Mouse (Mus musculus) heart, adult 11 months (tissue): ENCODE measurements around the gene Prap1.
"Not testable (repeated sequence)": the region's sequence is repeated elsewhere in the genome, so short reads cannot be mapped to it uniquely, and the experiment has no call there.

Source experiments
- DNase-seq: peaks from one replicate; pipeline ENCODE4 v3.0.0; 2022

Prap1 gene

DNA sequence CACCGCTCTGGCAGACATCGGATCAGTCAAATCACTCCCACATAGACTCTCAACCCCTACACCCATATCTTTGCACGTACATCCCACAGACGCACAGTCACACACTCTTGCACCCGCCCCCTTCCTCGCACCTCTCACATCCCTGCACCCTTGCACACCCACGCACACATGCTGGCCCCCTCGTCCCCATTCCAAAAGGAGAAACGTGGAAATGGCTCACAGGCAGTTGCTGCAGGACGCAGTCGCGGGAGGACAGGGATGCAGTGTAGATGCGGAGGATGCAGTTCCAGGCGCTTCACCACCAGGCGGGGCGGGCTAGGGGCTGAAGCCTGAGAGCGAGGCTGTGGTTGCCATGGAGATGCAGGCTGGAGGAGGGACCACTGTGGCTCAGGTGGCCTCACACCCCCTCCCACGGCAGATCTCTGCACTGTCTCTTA, 10.9 kb upstream of the Prap1 start, which contains the start of gene Caly:
Caly (minus strand) TSS at position 307 of the 437 bp plus-strand sequence.
- no peak for DNase-seq

GRCm38 (mm10) chr7:140090601-140091000, 2.6 kb upstream of the Prap1 start:
- no peak for DNase-seq

DNA sequence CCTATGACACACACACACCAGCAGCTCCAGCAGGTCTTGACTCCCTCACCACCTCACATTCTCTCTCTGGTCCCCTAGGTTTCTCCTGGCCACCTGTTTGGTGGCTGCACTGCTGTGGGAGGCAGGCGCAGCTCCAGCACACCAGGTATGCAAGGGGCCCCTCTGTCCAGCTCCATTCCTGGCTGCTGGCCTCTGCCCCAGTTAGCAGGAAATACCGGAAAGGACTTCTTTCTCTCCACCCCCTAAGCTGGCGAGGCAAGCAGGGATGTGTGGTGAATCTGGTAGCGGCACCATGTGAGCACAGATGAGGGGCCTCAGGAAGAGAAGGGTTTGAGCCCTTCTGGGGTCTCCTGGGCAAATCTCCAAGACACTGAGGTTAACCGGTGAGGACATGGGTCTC, 1.8 kb downstream of the Prap1 start:
- no peak for DNase-seq

DNA sequence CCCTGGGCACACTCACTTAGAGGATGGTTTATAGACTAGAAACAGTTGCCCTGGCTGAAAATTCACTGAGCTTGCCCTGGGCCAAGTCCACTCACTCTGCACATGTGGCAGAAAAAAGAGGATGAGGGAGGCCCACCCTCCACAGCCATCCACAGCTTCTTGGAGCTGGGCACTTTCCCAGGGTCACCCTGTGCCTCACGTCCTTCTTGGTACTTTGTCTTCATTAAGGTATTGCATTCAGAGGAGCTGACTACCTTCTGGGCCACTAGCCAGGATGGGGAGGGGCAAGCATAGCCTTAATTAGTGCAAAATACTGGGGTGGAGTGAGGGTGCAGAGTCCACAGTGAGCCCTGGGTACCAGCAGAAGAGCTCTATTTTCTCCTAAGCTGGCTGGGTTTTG, 2.4 kb downstream of the Prap1 start:
- no peak for DNase-seq

GRCm38 (mm10) chr7:140096055-140096454, 2.9 kb downstream of the Prap1 start:
- no peak for DNase-seq

DNA sequence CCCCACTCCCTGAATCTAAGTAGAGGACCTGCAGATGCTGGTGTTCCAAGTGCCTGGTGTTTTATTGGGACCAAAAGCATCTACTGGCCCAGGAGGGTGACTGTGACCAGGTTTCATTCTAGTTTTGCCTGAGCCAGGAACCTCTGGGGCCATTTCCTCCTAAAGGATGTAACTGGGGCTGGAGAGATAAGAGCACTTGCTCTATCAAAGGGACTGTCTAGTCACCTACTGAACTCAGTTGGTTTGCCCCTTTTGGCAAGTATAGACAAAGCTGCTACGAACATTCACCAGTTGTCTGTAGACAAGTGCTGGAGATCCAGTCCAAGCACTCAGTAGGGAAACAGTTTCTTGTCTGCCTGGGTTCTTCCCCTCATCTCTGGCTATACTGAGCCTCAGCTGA, 5.3 kb downstream of the Prap1 start:
- DNase-seq: no peak

DNA sequence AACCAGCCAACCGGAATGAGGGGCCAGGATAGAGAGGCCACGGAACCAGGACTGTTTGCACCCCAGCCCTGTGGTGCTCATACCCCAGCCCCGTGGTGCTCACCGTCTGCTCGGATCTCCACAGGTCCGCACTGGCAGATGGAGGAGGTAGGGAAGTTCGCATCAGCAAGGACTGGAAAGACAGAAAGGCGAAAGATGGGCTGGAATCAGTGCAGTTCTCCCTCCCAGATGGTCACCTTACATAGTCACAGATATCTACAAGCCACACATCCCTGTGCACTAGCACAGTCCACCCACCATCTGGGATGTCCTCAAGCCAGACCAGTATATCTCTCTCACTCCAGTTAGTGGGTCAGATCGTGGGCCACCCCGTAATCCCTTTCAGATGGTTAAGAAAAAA, 8.3 kb downstream of the Prap1 start:
- no peak for DNase-seq

DNA sequence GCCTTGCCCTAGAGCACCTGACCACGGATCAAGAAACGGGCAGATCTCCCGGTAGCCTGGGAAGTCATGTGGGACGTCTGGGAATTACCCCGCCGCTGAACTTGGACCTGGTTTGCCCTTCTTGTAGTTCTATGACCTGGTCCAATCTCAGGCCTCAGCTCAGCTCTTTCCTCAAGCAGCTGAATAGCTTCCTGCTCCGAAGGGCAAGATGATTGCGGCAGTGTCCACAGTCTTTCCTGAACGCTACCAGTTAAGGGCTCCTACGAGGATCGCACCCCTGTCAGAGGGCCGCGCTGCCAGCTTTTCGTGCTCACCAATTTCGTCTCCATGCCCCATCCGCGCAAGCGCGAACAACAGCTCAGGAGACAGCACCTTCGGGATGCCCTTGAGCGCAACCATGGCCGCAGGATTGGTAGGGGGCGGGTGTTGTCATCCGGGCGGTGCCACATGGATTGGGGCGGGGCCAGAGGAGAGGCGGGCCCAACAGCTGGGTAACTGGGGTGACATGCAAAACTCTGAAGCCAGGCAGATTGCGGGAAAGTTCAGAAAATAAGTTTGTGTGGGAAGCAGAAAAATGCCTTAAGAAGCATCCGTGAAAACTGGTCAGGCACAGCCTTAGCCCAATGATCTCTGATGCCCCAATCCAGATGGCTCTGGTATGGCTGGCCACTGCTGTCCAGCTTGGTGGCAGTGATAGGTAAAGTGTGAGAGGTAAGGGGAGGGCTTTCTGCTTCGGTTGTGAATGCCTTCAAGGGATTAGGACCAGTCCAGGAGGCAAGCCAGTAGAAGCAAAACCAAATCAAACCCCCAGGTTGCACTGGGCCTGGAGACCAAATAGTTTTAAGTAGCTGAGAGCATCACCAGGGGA, 9.0 kb downstream of the Prap1 start, which contains the start of gene Fuom:
Fuom (minus strand) TSS at position 449 of the 868 bp plus-strand sequence.
- peak; percentile 99 for DNase-seq

DNA sequence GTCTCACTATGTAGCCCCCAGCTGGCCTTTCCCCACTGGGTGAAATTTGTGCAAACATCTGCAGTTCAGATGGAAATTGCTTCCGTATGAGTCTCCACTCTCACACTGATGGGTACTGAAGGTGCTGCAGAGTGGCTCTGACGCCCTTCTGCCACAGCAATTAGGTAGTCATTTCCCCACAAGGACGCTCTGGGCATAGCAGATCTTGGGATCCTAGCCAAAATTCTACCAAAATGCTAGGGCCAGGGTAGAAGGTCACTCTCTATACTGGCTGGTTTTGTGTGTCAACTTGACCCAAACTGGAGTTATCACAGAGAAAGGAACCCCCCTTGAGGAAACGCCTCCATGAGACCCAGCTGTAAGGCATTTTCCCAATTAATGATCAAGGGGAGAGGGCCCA, 10.8 kb downstream of the Prap1 start:
- DNase-seq: no peak

- no peak for DNase-seq
Measured at GRCm38 (mm10) chr7:140111943-140112342, 18.7 kb downstream of the Prap1 start.

DNA sequence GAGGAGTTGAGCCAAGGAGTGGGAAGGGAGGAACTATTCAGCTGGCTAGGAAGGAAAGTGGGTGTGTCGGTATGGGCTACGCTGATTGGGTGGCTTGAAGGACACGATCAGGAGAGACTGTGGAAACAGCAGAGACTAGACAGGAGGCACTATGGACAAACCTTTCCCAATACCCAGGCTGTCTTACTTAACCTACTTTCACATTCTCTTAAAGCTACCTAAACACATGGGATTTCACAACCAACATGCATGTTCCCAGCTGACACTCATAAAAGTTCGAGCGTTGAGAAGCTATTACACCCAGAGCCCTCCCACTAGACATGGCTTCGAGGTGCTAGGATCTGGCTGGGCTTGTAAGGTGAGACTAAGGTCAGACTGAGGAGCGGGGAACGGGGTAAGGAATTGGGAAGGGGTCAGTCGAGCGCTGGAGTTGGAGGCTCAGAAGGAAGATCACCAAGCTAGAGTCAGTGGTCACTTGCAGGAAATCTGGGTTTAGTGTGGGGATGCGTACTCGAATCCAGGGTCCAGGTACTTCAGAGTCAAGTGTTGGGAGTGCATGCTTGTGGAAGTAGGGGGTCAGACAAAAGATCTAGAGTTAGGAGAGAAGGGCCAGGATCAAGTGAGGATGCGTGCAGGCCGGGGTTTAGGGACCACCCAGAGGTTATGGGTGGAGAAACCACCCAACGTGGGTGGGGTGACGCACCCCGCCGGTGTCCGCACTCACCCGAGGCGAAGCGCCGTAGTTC, 22.6 kb downstream of the Prap1 start, which contains the start of gene Paox:
Paox (plus strand) TSS at position 217 of the 746 bp plus-strand sequence.
- DNase-seq: peak; percentile 98

DNA sequence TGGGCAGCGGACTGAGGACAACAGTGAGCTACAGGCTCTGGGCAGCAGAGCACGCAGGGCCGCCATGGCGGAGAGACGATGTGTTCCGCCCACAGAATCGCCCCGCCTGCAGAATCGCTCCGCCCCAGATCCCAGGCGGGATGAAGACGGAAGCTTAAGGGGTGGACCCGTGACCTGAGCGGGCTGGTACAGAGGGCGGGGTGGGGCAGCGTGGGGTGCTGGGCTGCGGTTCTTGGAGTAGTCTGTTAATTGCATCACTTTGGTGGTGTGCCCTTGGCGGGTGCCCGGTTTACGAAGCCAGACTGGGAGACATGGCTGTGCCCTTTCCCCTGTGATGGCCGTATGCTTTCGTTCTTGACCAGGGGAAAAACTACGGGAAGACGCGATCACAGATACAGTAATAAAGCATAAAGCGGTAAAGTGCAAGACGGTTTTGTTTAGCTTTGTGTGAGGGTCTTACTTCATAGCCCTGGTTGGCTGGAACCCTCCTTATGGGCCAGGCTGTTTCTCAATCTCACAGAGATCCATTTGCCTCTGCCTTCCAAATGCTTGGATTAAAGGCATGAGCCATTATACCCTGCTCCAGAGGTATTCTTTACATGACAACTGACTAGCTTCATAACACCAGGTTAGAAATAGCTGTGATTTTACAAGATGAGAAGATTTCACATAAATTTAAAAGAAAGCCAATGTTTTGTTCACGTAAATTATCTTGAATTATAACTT, 23.3 kb downstream of the Prap1 start, which contains the start of gene Echs1:
Echs1 (minus strand) TSS at position 148 of the 726 bp plus-strand sequence.
- DNase-seq: peak; percentile 99

GRCm38 (mm10) chr7:140120484-140120883, 27.3 kb downstream of the Prap1 start:
- DNase-seq: no peak

DNA sequence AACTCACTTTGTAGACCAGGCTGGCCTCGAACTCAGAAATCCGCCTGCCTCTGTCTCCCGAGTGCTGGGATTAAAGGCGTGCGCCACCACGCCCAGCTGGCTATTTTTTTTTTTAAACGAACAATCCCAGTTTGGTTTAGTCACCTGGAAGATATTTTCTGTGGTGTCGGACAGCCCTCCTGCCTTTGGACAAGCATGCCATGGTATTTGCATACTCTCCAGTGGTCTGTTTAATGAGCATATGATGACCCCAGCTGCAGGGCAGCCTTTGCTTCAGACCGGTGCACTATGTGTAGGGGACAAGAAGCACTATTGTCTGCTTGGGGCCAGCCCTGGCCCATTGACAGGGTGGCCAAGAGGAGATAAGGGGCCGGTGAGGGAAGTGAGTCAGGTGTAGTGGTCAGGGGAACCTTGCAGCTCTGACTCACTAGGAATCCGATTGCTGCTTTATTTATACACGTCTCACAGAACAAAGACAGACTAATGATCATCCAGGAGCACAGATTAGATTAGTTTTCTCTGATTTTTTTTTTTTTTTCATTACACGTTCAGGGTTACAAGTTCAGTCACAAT, 28.2 kb downstream of the Prap1 start:
- DNase-seq: no peak

DNA sequence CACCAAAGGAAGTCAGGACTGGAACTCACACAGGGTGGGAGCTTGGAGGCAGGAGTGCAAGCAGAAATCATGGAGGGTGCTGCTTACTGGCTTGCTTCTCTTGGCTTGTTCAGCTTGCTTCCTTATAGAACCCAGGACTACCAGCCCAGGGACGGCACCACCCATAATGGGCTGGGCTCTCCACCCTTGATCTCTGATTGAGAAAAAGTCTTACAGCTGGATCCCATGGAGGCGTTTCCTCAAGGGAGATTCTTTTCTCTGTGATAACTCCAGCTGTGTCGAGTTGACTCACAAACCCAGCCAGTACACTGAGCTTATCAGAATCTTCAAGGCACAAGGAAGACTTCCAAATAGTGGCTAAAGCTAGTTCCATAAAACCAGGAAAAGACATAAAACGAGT, 29.6 kb downstream of the Prap1 start:
- peak; percentile 93 for DNase-seq

GRCm38 (mm10) chr7:140124382-140124781, 31.2 kb downstream of the Prap1 start:
- no peak for DNase-seq

GRCm38 (mm10) chr7:140125278-140126021, 32.3 kb downstream of the Prap1 start:
- peak; percentile 99 for DNase-seq

GRCm38 (mm10) chr7:140126022-140126350, 32.8 kb downstream of the Prap1 start:
- DNase-seq: peak; percentile 93

GRCm38 (mm10) chr7:140126934-140127333, 33.7 kb downstream of the Prap1 start:
- DNase-seq: peak; percentile 92

DNA sequence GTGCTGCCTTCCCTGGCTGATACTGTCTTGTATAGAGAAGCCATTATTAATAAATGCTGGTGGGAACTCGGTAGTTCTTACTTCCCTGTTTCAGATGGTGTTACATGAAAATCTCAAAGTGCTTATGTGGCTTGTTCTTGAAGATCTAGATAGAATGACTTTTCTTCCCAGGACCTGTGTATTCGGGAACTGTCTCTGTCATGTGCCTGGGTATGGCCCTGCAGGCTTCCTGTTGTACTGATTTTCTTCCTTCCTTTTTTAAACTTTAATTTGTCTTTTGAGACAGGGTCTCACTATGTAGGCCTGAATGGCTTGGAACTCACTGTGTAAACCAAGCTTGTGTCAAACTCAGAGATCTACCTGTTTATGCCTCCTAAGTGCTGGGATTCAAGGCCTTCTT, 34.7 kb downstream of the Prap1 start:
- DNase-seq: peak; percentile 93

DNA sequence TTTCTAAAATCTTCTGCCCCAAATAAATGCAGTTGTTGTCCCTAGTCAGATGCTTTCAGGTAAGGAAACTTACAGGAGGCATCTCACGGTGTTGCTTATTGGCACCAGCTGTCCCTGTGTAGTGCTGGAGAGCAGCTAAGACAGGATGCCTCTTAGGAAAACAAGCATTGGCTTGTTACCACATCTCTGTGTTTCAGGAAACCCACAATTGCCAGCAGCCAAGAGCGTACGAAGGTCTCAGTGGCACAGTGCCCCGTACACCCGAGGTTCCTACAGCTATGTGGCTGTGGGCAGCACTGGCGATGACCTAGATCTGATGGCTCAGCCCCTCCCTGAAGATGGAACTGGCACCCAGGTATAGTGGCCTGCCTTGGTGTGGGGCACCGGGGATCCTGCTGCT, 39.0 kb downstream of the Prap1 start:
- DNase-seq: not testable (repeated sequence)

DNA sequence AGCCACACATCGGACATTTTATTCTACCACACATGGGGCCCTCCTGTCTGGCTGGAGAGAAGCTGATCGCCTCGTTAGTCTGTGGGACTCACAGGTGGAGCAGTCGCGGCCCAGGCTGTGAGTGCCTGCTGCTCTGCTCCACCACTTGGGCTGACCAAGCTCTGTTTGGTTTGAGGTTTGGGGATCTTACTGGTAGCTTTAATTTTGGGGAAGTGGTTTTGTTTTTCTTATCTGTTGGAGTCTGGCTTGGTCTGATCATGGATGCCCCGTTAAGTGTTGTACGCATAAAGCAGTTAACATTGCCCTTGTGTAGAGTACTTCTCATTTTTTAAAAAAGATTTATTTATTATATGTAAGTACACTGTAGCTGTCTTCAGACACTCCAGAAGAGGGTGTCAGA, 40.8 kb downstream of the Prap1 start:
- DNase-seq: not testable (repeated sequence)
